In the genomic region with DNA sequence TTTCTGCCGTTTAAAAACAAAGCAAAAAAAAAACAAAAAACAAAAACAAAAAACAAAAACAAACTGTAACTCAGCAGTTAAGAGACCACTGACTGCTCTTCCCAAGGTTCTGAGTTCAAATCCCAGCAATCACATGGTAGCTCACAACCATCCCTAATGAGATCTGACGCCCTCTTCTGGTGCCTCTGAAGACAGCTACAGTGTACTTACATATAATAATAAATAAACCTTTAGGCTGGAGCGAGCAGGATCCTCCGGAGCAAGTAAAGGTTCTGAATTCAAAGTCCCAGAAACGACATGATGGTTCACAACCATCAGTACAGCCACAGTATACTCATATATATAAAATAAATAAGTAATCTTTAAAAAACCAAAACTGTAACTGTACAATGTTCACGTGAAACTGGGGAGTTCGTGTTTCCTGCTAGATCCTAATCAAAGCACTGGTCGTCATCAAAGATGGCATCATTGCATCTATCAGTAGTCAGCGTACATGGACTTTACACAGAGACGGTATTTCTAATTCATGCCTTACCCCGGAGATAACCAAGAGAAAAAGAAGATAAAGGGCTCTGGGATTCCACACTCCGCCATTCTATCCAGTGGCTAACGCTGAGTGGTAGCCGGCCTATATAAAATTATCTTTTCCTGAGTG, we compare ENCODE assay signal across 7 mouse cellular contexts. TPM values are rescaled to one million over a fixed set of nuclear protein-coding genes. Genes with fewer than 3 reads are reported as not detected.
DNase-seq lines count a peak whose midpoint lies in the region; ATAC-seq and TF ChIP-seq lines count a peak whose summit lies in the region.

No protein-coding gene starts in this region.

- TF ChIP-seq POLR2A in myocyte (IDR thresholded peaks at IDR 0.05; ENCODE audit: insufficient read length, low read depth), result no peak

- no peak for DNase-seq in lung, adult 18-20 months
- no peak for DNase-seq in hindbrain, postnatal 0 days (ENCODE audit: low spot score)
- no peak for DNase-seq in spleen, postnatal 10 days (ENCODE audit: low spot score in 2 of 2)
- DNase-seq in urinary bladder, postnatal 14 days (ENCODE audit: low spot score), result no peak

- peak overlapping the region; percentile 81 for H3K27ac ChIP-seq in lung, embryonic 16.5 days (ENCODE audit: low read length)
- no peak overlapping the region for H3K27ac ChIP-seq in brown adipose tissue, adult 24 weeks (replicated peaks; ENCODE audit: low read depth, low read length)
- H3K27ac ChIP-seq in hindbrain, postnatal 0 days, result peak overlapping the region; percentile 77; the same call in 1 of the 2 replicates

- H3K9me3 ChIP-seq in lung, embryonic 16.5 days (ENCODE audit: control insufficient read depth, low read length), result no peaks in the 10 kb centered on the region
- no peaks in the 10 kb centered on the region for H3K9me3 ChIP-seq in hindbrain, postnatal 0 days (ENCODE audit: low read length)

- no peaks in the 10 kb centered on the region for H3K27me3 ChIP-seq in lung, embryonic 16.5 days (ENCODE audit: control insufficient read depth, insufficient read depth, low read depth, low read length)
- H3K27me3 ChIP-seq in hindbrain, postnatal 0 days (ENCODE audit: insufficient read depth, low read length), result no peaks in the 10 kb centered on the region
- no peaks in the 10 kb centered on the region for H3K27me3 ChIP-seq in myocyte (ENCODE audit: control insufficient read depth, insufficient read depth, insufficient read length)

- H3K4me2 ChIP-seq in lung, embryonic 16.5 days (ENCODE audit: low read depth, low read length), result peak overlapping the region; percentile 79
- H3K4me2 ChIP-seq in hindbrain, postnatal 0 days (ENCODE audit: low read depth, low read length), result peak overlapping the region; percentile 90
- peak overlapping the region; percentile 75 for H3K4me2 ChIP-seq in myocyte (ENCODE audit: low read depth)

- 18% methylated on average over 14 of the region's 14 CpGs for WGBS in lung, embryonic 16.5 days
- WGBS in hindbrain, postnatal 0 days, result 25% methylated on average over 14 of the region's 14 CpGs

- peaks cover 16% of the 10 kb centered on the region; the same call in 1 of the 2 replicates for H3K4me1 ChIP-seq in lung, embryonic 16.5 days (replicated peaks; ENCODE audit: control insufficient read depth, insufficient read depth, low read length)
- H3K4me1 ChIP-seq in brown adipose tissue, adult 24 weeks (ENCODE audit: control insufficient read depth, insufficient read depth, insufficient read length, low read length), result no peaks in the 10 kb centered on the region
- peaks cover 10% of the 10 kb centered on the region; the same call in 1 of the 2 replicates for H3K4me1 ChIP-seq in hindbrain, postnatal 0 days (ENCODE audit: insufficient read depth, low read length)

- ATAC-seq in lung, embryonic 16.5 days (ENCODE audit: low read depth), result no peak
- ATAC-seq in hindbrain, postnatal 0 days, result no peak

- H3K79me2 ChIP-seq in myocyte (ENCODE audit: control insufficient read depth, insufficient read depth), result peaks cover 26% of the 10 kb centered on the region

- H3K9ac ChIP-seq in lung, embryonic 16.5 days (ENCODE audit: low read length), result peak overlapping the region; percentile 87
- H3K9ac ChIP-seq in hindbrain, postnatal 0 days (replicated peaks; ENCODE audit: low read length), result peak overlapping the region; percentile 73

- H3K36me3 ChIP-seq in lung, embryonic 16.5 days (ENCODE audit: control insufficient read depth, insufficient read depth, low read length), result peaks cover 30% of the 10 kb centered on the region
- peaks cover 20% of the 10 kb centered on the region; the same call in 1 of the 2 replicates for H3K36me3 ChIP-seq in hindbrain, postnatal 0 days (ENCODE audit: insufficient read depth, low read length)
- peaks cover 12% of the 10 kb centered on the region for H3K36me3 ChIP-seq in myocyte (ENCODE audit: control insufficient read depth, insufficient read depth)

- peak overlapping the region; percentile 36 for H3ac ChIP-seq in myocyte (ENCODE audit: control insufficient read depth, insufficient read length)

- peak overlapping the region; percentile 83 for H3K4me3 ChIP-seq in lung, embryonic 16.5 days (ENCODE audit: low read length)
- H3K4me3 ChIP-seq in brown adipose tissue, adult 24 weeks (ENCODE audit: insufficient read depth, low read depth, low read length), result peak overlapping the region; percentile 93
- H3K4me3 ChIP-seq in hindbrain, postnatal 0 days (ENCODE audit: low read length), result peak overlapping the region; percentile 82
- H3K4me3 ChIP-seq in myocyte, result peak overlapping the region; percentile 66

- peak; percentile 33 for TF ChIP-seq CTCF in hindbrain, postnatal 0 days (IDR thresholded peaks at IDR 0.05; ENCODE audit: low read depth)

TF ChIP-seq in myocyte, 11 proteins besides CTCF, POLR2A, EP300 and RAD21:
- TF ChIP-seq MAX (IDR thresholded peaks at IDR 0.05; ENCODE audit: low read depth) (no peak), USF1 (IDR thresholded peaks at IDR 0.05; ENCODE audit: low read depth) (no peak), SRF (IDR thresholded peaks at IDR 0.05; ENCODE audit: control insufficient read depth, insufficient read length, low read depth) (no peak), E2F4 (IDR thresholded peaks at IDR 0.05; ENCODE audit: insufficient read depth) (no peak), CEBPB (IDR thresholded peaks at IDR 0.05; ENCODE audit: insufficient read depth, poor library complexity, severe bottlenecking) (no peak), MYOG (IDR thresholded peaks at IDR 0.05; ENCODE audit: control insufficient read depth in 1 of 3, insufficient read depth in 1 of 3, insufficient read length in 2 of 3, low read depth in 2 of 3) (no peak), MYOD1 (IDR thresholded peaks at IDR 0.05; ENCODE audit: control insufficient read depth in 1 of 3, insufficient read length in 2 of 3, low read depth in 2 of 3) (no peak), POLR2AphosphoS2 (IDR thresholded peaks at IDR 0.05; ENCODE audit: insufficient read length, low read depth) (no peak), REST (IDR thresholded peaks at IDR 0.05; ENCODE audit: insufficient read depth, insufficient read length) (no peak), TCF12 (IDR thresholded peaks at IDR 0.05; ENCODE audit: insufficient read depth, poor library complexity, severe bottlenecking) (no peak), TCF3 (IDR thresholded peaks at IDR 0.05; ENCODE audit: insufficient read length, low read depth) (no peak)

RNA-seq across cellular contexts. Expression of gene Mtrr, which starts 0.7 kb away (rescaled TPM):
- polyA plus RNA-seq in lung, embryonic 16.5 days (2015; fragmentation: Nextera tagmentation; extraction: Ambion mirVana), result 21.5 and 22.6 TPM in 2 replicates
- 6.1 and 6.6 TPM in 2 replicates for polyA plus RNA-seq in brown adipose tissue, adult 24 weeks (2012; ENCODE audit: insufficient read depth, insufficient read length, missing spikeins)
- total RNA-seq in hindbrain, postnatal 0 days (2014; rRNA removed), result 10.1 and 18.0 TPM in 2 replicates
- polyA plus RNA-seq in hindbrain, postnatal 0 days (2015; fragmentation: Nextera tagmentation; extraction: Ambion mirVana), result 8.2 and 10.3 TPM in 2 replicates
- 13.8 TPM for polyA plus RNA-seq in myocyte (2012; fragmentation: generic; extraction: Trizol)

RNA-seq across cellular contexts. Expression of gene Fastkd3, which starts 0.8 kb away (rescaled TPM):
- polyA plus RNA-seq in lung, embryonic 16.5 days (2015; fragmentation: Nextera tagmentation; extraction: Ambion mirVana), result 33.4 and 38.9 TPM in 2 replicates
- 4.8 and 17.8 TPM in 2 replicates for polyA plus RNA-seq in brown adipose tissue, adult 24 weeks (2012; ENCODE audit: insufficient read depth, insufficient read length, missing spikeins)
- total RNA-seq in hindbrain, postnatal 0 days (2014; rRNA removed), result 11.3 and 13.9 TPM in 2 replicates
- 19.2 and 20.7 TPM in 2 replicates for polyA plus RNA-seq in hindbrain, postnatal 0 days (2015; fragmentation: Nextera tagmentation; extraction: Ambion mirVana)
- 9.0 TPM for polyA plus RNA-seq in myocyte (2012; fragmentation: generic; extraction: Trizol)

RNA-seq across cellular contexts. Expression of gene 1700001L19Rik, which starts 16.0 kb away (rescaled TPM):
- 2.2 and 4.5 TPM in 2 replicates for polyA plus RNA-seq in lung, embryonic 16.5 days (2015; fragmentation: Nextera tagmentation; extraction: Ambion mirVana)
- polyA plus RNA-seq in brown adipose tissue, adult 24 weeks (2012; ENCODE audit: insufficient read depth, insufficient read length, missing spikeins), result not detected in 2 replicates
- total RNA-seq in hindbrain, postnatal 0 days (2014; rRNA removed), result 3.3 and 8.3 TPM in 2 replicates
- polyA plus RNA-seq in hindbrain, postnatal 0 days (2015; fragmentation: Nextera tagmentation; extraction: Ambion mirVana), result 13.5 and 14.0 TPM in 2 replicates
- polyA plus RNA-seq in myocyte (2012; fragmentation: generic; extraction: Trizol), result 0.06 TPM
